ENCODE assay signal across 8 mouse cellular contexts in the genomic region with DNA sequence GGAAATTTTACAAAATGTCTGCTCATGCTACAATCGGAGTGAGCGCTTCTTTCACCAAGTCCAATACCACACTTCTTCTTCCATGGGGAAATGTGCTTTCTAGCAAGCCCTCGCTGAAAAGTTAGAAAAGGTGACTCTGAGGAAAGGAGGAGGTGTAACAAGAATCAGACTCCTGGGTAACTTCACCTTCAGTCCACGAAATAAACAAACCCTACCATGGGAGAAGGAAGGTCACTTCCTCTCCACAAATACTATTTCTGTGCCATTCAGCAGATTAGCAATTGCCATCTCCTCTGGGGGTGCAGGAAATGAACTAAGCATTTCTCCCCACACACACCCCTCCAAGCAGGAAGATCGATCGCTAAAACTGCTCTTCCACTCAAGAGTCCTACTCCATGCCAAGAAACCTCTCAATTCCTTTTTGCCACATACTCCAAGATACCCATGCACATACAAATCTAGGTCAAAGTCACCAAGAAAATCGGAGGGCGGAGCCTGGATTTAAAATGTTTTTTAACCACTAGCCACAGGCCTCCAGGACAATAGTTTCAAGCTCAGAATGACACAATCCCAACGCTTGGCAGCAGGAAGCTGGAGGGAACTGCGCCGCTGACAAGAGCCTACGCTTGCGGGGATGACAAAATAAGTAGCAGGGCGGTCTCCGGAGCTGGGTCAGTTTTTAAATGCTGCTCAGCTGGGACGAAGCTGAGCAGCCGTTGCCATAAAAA. TPM values are rescaled to one million over a fixed set of nuclear protein-coding genes. Genes with fewer than 3 reads are reported as not detected.
DNase-seq lines count a peak whose midpoint lies in the region; ATAC-seq lines count a peak whose summit lies in the region.

No protein-coding gene starts in this region.

- WGBS in intestine, embryonic 14.5 days, result 9% methylated on average over 17 of the region's 17 CpGs
- 5% methylated on average over 17 of the region's 17 CpGs for WGBS in macrophage (ENCODE audit: missing documents)

- H3K27ac ChIP-seq in intestine, embryonic 14.5 days (ENCODE audit: low read depth), result peak overlapping the region; percentile 87
- peak overlapping the region; percentile 98 for H3K27ac ChIP-seq in macrophage

- no peaks in the 10 kb centered on the region for H3K27me3 ChIP-seq in intestine, embryonic 14.5 days (replicated peaks; ENCODE audit: control insufficient read depth, insufficient read depth, low read length)

- H3K36me3 ChIP-seq in intestine, embryonic 14.5 days (ENCODE audit: control insufficient read depth, insufficient read depth, low read length), result peaks cover 24% of the 10 kb centered on the region
- H3K36me3 ChIP-seq in macrophage (ENCODE audit: inconsistent target), result peaks cover 12% of the 10 kb centered on the region; the same call in 1 of the 2 replicates

- H3K9ac ChIP-seq in intestine, embryonic 14.5 days (ENCODE audit: low read length), result peak overlapping the region; percentile 86

- peak; percentile 21 for DNase-seq in cerebellum, adult 11-12 months
- no peak for DNase-seq in cerebellum, postnatal 4 days (ENCODE audit: low spot score in 2 of 2)
- DNase-seq in MEL-GATA-1-ER (ENCODE audit: extremely low read depth, low read depth), result peak; percentile 44
- peak; percentile 69 for DNase-seq in intestine, embryonic 14.5 days (ENCODE audit: low spot score)
- DNase-seq in ovary, postnatal 10 days (ENCODE audit: low spot score), result no peak
- no peak for DNase-seq in right cerebral cortex, postnatal 36 days (ENCODE audit: low spot score in 2 of 2)

- H3K4me2 ChIP-seq in intestine, embryonic 14.5 days (ENCODE audit: low read length), result peak overlapping the region; percentile 67

- peak overlapping the region; percentile 74 for H3K4me3 ChIP-seq in intestine, embryonic 14.5 days (ENCODE audit: low read depth, low read length)
- H3K4me3 ChIP-seq in macrophage (ENCODE audit: inconsistent target), result peak overlapping the region; percentile 93

- 0 out of 2 replicates have a peak, but pooled peaks have one; percentile 3 for ATAC-seq in erythroblast, adult 5-6 weeks (replicated peaks; ENCODE audit: low FRiP score, poor library complexity, severe bottlenecking)
- no peak for ATAC-seq in intestine, embryonic 14.5 days (replicated peaks; ENCODE audit: low FRiP score, low TSS enrichment, low read depth)

- H3K4me1 ChIP-seq in intestine, embryonic 14.5 days (replicated peaks; ENCODE audit: control insufficient read depth, insufficient read depth, low read length), result peaks cover 18% of the 10 kb centered on the region

- H3K79me2 ChIP-seq in macrophage (ENCODE audit: inconsistent target), result peaks cover 56% of the 10 kb centered on the region

- H3K9me3 ChIP-seq in intestine, embryonic 14.5 days (ENCODE audit: control insufficient read depth, low read length), result no peaks in the 10 kb centered on the region

RNA-seq across cellular contexts. Expression of gene Incenp, which starts 0.8 kb away (rescaled TPM):
- total RNA-seq in erythroblast, adult 5-6 weeks (2015; ENCODE audit: low replicate concordance), result 111 and 127 TPM in 2 replicates
- total RNA-seq in erythroblast, adult 5-6 weeks (2017; ENCODE audit: low replicate concordance), result 137 and 289 TPM in 2 replicates
- 84.8 and 85.3 TPM in 2 replicates for polyA plus RNA-seq in intestine, embryonic 14.5 days (2014; fragmentation: Nextera tagmentation; extraction: Ambion mirVana)
- total RNA-seq in macrophage (2018; cell fraction: chromatin; rRNA removed), result 100 to 1,000 TPM in 13 of 26 experiments, 10 to 100 TPM in 13; 11.0 to 260 (median 108) TPM
- 10 to 100 TPM; 14.9 to 49.5 (median 37.8) TPM for total RNA-seq in macrophage (2018; cell fraction: cytosol; rRNA removed)
- 100 to 1,000 TPM in 2 of 26 experiments, 10 to 100 TPM in 24; 19.3 to 115 (median 57.5) TPM for total RNA-seq in macrophage (2018; cell fraction: nucleus; rRNA removed)
- polyA plus RNA-seq in macrophage (2018), result 37.8 to 67.1 TPM (median 51.1 TPM) in 3 replicates

RNA-seq across cellular contexts. Expression of gene Scgb2a2, which starts 51.1 kb away (rescaled TPM):
- total RNA-seq in erythroblast, adult 5-6 weeks (2015; ENCODE audit: low replicate concordance), result not detected in 2 replicates
- not detected in 2 replicates for total RNA-seq in erythroblast, adult 5-6 weeks (2017; ENCODE audit: low replicate concordance)
- not detected in 2 replicates for polyA plus RNA-seq in intestine, embryonic 14.5 days (2014; fragmentation: Nextera tagmentation; extraction: Ambion mirVana)
- not detected for total RNA-seq in macrophage (2018; cell fraction: chromatin; rRNA removed)
- total RNA-seq in macrophage (2018; cell fraction: cytosol; rRNA removed), result not detected
- not detected for total RNA-seq in macrophage (2018; cell fraction: nucleus; rRNA removed)
- polyA plus RNA-seq in macrophage (2018), result not detected in 3 replicates

Comparison
In these comparisons a context has a peak if more than half of its experiments do, and no peak if none do; other contexts are left out.
1. DNase-seq: peak in cerebellum, adult 11-12 months (single experiment), MEL-GATA-1-ER (single experiment) and intestine, embryonic 14.5 days (single experiment); none in cerebellum, postnatal 4 days (0 of 2), ovary, postnatal 10 days (single experiment) and right cerebral cortex, postnatal 36 days (0 of 2).